Mouse (Mus musculus) kidney, adult 2 months (tissue): ENCODE measurements around the gene Ifitm6.

ENCODE experiments used
- CTCF ChIP-seq: fragments of 200-500 bp; conservative IDR thresholded peaks from 2 replicates; pipeline ENCODE4 v1.5.1; 2011; ENCODE audit warnings: low read depth, mild to moderate bottlenecking, control low read depth, low read length, moderate library complexity, mixed read lengths; ENCODE audit not compliant: insufficient read depth, insufficient read length
- POLR2A ChIP-seq: fragments of 200-500 bp; IDR thresholded peaks from one replicate; pipeline ENCODE4 v1.6.1; 2011; ENCODE audit warnings: low read depth, low read length, control low read depth

DNA sequence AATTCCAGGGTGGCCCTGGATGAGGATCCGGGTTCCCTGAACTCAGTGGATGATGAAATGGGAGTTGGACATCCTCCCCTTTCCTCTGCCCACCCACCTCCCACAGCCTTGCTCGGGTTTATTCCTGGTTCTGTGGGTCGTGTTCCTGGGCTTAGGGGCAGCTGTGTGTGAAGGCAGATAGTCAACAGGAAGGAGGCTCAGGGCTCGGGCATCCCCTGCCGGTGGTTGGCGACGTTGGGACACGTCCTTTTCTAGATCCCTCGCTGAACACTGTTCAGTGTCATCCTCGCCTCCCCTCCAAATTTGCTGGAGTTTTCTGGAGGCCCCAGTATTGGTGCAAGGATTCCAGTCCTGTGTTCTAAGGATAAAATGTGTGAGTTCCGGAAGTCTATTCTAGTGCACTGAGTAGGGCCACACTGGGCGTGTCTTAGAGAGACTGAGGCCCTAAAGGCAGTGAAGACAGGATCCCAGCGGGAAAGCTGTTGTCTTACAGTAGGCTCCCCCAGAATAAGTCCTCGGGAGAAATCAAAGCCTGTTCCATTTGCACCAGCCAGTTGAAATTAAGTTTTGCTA, 26.5 kb downstream of the Ifitm6 start:
- TF ChIP-seq CTCF (no peak; the same call in 1 of the 2 replicates), POLR2A (no peak)
